Mouse (Mus musculus) layer of hippocampus, adult 11-12 months (tissue): Measurements from ENCODE around the gene Clcn6.
A peak's percentile ranks its signal among the peaks of the same experiment; 100 is the strongest.

ENCODE experiments used
- DNase-seq: peaks from one replicate; pipeline ENCODE4 v3.0.0; 2022; ENCODE audit warnings: low spot score

The Clcn6 gene

DNA sequence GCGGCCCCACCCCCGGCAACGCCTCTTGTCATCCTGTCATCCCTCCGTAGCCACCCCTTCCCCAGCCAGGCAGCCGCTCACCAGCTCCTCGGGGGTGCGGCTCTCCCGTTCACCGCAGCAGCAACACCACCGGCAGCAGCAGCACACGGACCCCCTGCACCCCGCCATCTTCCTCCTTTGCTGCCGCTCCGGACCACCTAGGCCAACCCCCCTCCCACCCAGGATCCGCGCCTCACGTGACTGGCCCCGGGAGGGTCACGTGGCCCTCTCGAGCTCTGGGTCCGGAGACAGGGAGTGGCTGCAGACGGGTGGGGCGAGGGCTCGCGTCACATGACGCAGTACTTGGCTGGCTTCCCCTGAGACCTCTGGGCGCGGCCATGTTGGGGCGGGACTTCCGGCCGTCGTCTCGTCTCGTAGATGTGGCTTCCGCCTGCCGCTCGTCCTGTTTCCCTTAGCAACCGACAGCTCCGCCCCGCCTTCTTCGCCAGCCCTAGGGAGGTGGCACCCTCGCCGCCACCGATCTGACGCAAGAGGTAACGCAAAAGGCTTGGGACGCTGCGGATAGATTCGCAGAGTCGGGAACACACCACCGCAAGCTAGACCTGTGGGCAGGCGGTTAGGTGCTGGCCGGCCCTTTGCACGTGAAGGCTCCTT lies at the start of gene Clcn6, which contains the start of gene Mthfr:
Clcn6 (minus strand) TSS at position 222 of the 654 bp plus-strand sequence.
Mthfr (plus strand) TSS at position 478 of the 654 bp plus-strand sequence.
- DNase-seq = peak; percentile 100

DNA sequence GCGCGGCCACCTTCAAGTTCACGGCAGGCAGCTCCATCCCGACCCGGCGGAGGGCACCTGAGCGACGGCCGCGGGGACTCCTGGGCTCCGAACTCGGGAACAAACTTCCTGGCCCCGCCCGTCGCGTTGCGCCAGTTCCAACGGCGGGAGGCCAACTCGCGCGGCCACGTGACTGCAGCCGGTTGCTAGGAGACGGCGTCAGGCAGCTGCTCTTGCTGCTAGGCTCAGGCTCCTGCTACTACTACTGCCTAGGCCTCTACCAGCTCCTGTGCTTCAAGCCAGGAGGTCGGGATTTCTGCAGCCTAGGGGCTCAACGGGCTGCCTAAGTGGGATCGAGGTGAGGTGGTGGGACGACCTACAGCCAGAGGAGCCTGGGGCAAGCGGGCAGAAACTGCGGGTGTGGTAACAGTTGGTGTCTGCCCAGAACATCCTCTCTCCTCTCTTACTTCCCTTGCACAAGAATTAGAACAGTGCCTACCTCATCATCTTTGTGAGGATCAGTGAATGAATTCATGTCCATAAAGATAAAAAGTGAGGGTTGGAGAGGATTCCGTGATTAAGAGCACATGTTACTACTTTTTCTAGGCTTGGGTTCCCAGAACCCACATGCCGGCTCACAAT lies 49.4 kb upstream of the Clcn6 start, which contains the start of gene Agtrap:
Agtrap (minus strand) TSS at position 125 of the 621 bp plus-strand sequence.
- DNase-seq = peak; percentile 95

DNA sequence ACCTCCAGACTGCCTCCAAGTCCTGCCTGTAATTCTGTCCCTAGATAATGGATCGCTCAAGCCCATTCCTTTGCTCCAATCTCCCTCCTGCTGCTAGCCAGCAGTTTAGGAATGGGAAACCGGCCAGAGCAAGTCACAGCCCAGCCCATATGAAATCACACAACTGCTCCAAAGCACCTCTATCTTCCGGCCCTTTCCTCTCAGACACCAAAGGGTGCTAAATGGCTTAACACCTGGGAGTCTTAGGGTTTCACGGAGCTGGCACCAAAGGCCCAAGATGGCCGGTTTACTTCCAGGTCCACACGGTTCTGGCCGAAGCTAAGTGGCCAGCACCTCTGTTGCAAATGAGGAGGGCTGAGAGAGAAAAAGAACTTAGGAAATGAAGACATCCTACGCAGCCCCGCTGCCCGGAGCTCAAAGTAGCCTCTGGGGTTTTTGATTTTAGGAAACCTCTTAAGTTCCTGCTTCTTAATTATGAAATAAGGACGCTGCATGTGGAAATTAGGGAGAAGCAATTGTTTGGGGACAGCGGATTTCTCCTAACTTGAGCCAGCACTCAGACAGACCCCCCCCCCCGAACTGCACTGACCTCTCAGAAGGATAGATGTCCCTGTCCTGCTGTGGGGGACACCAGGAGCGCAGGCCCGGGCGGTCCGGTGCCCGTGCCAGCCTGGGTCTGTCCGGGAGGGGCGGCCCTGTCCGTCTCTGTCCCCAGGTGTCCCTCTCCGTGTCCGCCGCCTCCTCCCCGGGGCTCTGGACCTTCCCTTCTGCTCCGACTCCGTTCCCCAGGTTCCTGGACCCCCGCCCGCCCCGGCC lies 48.7 kb upstream of the Clcn6 start:
- no peak for DNase-seq

DNA sequence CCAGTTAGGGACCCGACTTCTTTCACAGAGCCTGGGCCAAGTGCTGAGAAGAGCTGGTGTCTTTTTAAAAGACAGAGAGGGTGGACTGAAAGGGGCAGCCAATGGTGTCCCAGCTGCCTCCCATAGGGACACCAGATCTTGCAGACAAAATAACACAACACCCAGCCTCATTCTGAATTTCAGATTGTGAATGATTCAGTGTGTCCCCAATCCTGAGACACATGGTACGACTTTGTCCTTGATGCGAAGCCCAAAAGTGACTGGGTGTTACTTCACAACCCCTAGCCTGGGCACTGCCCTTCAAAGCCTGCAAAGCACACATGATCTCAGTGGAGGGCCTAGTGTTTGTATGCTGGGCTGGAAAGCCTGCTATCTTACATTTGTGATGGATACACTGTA lies 47.3 kb upstream of the Clcn6 start:
- DNase-seq = no peak

DNA sequence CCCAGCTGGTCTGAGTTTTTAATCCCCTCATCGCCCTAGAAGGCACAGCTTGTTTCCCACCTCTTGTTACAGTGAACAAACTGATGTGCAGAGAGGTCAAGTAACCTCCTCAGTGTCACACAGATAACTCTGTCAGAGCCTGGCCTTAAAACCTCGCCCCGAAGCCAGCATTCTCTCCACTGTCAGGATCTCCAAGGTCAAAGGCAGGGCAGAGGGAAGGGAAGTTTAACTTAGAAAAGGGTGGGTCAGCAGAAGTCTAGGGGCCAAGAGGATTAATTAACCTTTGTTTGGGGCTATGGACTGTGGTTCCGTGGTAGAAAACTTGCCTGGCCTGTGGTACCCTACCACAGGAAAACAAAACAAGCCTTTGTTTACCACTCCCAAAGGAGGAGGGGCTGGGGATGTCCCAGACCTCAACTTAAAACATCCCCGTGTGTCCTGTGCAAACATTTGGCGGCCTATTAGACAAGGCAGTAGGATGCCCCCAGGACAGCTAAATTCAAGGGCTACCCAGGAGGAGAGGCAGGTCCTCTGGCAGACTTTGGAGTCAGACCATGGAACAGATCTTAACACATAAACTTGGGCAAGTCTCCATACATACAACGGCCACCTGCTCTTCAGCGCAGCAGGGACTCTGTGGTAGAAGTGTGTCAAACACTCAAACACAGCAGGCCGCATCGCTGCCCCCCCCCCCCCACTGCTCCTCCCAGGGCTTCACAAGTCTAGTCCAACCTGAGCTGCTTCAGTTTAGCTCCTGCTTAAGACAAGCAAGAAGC lies 46.7 kb upstream of the Clcn6 start:
- no peak for DNase-seq

DNA sequence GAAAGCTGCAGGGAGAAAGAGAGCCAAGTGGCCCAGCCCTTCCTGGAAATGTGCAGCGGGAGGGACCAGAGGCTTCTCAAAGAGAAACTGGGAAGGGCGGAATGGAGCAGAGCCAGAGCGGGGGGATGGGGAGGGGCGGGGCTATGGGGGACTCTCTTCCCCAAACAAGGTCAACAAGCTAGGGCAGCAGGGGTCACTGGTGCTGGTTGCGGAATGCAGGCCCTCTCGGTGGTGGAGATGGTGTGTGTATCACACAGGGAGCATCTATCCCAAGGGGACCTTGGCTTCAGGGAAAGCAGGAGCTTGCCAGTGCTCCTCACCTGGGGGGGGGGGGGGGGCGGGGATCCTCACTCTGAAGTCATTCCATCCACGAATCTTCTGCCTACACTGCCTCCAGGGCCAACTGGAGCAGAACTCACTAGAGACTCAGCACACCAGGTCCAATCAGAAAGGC lies 45.7 kb upstream of the Clcn6 start:
- DNase-seq = no peak

DNA sequence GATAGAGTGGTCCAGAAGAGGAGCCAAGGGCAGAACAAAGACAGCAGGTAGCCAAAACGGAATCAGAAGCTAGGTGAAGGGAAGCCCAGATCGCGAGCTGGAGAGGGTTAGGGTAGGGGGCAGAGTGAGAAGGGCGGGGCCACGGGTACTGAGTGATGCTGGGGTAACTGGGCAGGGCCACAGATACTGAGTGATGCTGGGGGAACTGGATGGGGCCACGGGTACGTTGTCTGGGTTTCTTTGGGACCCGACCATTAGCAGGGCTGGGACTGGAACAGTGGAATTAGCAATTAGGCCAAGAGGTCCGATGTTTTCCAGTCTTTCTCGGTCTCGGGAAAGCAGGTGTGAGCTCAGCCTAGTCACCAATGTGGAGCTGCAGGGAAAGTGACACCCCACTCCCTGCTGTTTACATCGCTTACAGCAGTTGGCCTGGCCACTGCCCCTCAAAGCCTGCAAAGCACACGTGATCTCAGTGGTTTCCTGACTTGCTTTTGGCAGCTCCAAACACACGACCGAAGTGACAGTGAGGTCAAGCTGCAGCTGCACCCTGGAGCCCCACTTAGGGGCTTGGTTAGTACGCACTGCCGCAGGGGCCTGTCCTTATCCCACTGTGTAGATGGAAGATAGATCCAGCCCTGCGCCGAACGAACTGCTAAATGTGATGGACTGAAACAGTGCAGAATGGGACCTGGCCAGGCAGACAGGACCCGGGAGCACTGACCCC lies 44.7 kb upstream of the Clcn6 start:
- no peak for DNase-seq

DNA sequence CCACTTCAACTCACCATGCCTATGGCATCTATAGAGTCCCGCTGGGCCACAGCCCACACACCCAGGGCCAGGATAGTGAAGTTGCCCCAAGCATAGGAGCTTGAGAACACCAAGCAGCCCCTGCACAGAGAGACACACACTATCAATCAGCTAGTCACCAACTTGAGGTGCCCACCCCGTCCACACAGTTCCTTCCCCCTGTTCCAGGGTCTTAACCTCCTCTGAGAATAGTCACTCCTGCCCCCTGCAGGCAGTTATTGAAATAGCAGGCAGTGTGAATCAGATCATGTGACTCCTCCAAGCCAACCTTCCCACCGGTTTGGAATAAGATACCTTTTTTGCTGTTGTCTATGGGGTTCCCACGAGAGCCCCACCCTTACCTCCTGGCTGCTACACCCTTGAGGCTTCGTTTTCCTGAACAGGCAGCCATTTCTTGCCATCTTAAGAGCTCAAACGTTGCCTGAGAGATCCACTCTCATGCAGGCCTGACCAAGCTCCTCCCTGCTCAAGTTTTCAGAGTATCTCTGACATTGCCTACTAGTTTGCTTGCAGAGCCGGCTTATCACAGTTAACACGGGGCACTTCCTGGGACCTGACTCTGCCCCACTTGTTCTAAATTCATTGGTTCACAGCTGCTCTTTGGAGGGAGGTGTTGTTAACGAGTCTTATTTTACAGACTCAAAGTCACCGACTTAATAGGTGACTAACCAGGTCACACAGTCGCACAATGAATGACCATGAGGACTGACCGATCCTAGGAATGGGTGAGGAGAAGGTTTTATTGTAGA lies 43.8 kb upstream of the Clcn6 start:
- peak; percentile 53 for DNase-seq

DNA sequence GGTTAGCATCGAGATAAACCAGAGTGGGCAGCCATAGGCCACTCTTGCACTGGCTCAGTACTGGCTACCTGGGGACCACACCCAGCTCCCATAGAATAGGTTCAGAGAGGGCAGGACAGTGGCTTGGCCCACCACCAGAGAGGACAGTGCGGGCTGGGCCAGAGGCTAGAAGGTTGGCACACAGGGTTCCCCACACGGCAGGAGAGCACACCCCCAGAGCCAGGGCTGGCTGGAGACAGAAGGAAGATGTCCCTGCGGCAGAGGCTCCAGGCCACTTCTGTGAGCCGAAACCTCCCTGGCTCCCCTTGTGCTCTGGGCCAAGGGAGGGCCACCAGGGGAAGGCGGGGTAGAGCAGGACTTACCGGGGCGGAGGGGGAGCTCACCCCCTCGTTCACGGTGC lies 42.6 kb upstream of the Clcn6 start:
- DNase-seq = no peak

DNA sequence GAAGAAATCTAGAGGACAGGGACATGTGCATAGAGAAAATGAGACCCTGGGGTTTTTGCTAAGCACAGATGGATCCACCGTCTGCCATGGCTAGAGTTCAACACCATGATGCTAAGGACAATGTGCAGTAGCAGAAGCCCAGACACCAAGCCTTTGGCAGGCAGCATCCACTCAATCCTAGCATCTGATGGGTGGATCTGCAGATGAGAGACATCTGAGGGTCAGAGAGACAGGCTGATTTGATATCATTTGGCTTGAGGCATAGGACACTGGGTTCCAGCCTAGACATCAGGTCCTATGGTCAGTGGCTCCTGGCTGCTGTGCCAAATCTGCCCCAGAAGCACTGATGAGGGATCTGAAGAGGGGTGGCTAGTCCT lies 42.0 kb upstream of the Clcn6 start:
- DNase-seq = no peak

DNA sequence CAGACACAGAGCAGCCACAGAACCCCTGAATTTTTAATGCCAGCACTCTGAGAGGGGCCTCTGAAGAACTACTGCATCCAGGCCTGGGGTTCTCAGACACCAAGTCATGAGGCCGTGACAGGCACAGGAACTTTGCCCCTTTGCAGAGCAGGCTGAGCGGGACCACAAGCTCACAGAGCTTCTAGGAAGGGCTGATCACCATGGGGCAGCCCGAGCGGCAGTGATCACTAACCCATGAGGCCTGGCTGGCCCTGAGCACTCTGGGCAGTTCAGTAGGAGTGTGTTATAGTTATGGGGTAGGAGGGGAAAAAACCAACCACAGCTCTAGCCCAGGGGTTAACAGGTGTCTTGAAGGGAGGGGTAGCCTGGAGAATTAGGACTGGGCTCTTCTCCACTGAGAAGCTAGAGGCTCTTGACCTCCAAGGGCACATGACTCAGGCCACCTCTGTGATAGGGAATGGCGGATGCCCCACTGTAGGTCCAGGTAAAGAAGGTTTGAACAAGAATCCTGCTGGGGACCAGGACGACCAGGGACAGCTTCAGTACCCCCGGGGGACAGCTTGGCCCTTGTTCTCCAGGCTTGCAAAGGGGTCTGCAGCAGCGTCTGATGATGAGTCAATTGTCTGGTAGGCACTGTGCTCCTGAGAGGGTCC lies 41.4 kb upstream of the Clcn6 start:
- DNase-seq = no peak

DNA sequence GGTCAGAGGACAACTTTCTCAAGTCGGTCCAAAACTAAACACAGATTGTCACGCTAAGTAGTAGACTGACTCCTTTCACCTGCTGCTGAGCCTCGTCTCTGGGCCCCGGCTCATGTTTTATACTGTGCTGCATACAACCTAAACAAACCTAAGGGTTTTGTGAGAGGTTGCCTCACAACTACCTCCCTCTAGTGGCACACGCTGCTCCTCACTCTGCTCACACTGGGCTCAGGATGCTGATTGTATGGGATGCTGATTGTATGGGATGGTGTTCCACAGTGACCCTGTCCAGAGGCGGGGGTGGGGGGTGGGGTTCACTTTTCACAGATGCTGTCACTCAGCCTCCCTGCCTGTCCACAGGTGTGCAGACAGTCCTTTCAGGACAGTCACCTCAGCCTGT lies 40.6 kb upstream of the Clcn6 start:
- no peak for DNase-seq

DNA sequence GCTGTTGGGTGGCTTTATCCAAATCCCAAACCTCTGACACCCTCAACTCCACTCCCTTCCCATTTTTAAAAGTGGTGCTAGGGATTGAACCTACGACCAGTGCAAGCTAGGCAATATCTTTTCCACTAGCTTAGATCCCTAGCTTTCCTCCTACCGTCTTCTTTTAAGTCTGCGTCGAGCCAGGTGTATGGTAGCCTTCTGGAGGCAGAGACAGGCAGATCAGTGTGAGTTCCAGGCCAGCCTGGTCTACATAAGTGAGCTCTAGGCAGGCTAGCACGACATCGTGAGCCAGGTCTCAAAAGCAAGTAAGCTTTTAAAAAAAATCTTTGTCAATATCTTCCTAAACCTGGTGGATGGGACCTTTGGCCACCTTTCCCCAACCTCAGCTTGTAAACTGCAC lies 37.3 kb upstream of the Clcn6 start:
- DNase-seq = no peak

DNA sequence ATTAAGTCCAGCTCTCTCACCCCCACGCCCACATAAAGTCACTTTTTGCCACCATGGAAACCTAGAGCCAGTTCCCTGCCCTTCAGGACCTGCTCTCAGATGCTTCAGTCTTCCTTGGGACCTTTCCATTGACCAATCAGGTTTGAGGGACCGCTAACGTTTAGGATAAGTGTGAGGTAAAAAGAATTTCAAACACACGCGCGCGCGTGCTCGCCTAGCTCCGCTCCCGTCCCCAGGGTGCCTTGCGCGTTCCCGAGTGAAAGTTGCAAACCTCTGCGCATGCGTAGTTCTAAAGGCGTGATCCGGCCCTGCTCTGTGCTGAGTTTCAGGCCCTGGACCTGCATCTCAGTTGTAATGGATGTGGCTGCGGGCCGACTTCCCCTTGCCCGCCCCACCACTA lies 36.6 kb upstream of the Clcn6 start:
- DNase-seq = peak; percentile 66

DNA sequence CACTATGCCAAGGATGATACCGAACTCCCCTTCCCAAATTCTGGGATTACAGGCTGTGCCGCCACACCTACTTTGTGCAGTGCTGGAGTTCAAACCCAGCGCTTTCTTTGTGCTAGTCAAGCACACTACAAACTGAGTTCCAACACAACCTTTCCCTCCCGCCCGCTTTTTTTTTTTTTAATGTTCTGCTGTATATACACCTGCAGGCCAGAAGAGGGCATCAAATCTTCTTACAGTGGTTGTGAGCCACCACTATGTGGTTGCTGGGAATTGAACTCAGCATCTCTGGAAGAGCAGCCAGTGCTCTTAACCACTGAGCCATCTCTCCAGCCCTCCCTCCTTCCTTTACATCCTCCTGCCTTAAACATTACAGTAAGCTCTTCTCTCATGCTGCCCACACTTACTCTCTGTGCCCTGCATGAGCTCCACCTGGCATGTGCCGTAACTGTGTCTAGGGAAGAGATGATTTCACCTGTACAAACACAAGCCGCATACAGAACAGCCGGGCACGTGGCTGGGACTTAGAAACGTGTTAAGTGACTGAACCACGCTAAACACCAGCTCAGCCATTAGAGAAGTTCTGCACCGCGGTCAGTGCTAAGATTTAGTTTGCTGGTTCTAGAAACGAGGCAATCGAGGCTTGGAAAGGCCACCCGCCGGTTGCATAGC lies 36.0 kb upstream of the Clcn6 start:
- no peak for DNase-seq

DNA sequence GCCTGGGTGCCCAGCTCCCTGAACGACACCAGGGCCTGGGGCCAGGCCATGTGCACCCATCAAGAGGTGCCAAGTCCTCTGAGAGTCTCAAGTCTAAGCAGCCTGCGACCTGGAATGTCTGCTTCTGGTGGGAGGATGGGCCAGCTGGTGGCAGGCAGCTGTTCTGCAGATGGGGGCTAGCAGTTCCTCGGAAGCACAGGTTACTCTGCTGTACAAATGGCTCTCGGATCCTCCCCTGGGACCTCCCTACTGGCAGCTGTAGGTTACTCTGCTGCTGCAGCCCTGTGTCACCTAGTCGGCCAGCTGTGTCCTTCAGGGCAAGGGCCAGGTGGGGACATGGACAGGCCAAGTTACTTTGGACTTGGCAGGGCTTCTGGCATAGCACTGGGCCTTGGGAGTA lies 32.9 kb upstream of the Clcn6 start:
- no peak for DNase-seq

DNA sequence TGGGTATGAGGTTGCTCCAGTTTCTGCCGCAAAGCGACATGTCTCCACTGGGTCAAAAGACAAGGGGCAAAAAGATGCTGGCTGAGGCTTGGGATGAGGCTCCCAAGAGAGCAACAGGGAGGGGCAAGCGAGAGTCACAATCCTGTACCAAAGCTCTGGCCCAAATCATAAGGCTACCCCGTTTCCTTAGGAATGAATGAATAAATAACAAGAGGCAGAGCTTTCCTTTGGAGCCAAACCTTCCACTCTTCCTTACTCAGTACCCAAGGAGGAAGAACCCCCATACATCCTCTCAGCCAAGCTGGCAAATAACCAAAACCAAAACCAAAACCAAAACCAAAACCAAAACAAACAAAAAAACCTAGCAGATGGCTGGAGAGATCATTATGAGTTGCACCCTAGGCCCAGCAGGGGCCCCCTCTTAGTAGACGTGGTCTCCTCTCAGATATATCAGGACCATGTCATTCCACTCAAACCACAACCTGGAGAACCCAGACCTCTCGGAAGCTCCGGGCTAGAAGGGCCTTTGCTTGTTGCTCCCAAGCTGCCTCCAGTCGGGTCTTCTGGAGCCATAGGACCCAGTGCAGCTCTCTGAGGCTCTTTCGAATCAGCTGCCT lies 31.1 kb upstream of the Clcn6 start:
- DNase-seq = no peak

DNA sequence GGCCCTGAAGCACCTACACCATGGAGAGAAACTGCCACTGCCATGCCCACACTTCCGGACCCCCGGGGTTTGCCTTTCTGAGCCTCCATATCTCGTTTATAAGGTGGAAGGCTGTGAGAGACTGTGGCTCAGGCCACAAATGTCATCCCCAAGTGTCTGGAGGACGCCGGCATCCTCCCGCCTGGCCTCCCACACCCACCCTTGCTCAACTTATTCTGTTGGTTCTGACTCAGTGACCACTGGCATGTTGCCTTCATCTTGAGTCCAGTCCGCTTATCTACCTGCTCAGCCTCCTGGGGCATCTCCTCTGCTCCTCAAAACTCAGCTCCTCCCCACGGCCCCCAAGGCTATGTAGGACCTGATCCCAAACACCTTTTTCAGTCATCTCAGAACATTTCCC lies 28.7 kb upstream of the Clcn6 start:
- DNase-seq = no peak

DNA sequence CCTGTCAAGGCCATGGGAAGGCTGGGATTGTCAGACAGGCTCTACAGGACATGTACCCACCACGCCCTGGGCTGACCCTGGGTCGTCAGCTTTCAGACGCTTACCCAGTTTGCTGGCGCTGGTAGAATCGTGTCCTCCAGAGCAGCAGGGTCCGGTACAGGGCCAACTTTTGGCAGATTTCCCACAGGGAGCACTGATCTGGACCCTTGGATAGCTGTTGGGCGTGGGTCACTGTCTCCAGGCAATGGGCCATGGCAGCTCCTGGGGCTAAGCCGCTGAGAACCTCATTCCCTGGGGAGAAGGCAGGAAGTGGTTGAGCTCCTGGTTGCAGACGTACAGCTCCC lies 27.8 kb upstream of the Clcn6 start:
- no peak for DNase-seq
